Mouse (Mus musculus): ENCODE measurements around the gene Dgkg. TPM values are rescaled to one million over a fixed set of nuclear protein-coding genes. Genes with fewer than 3 reads are reported as not detected.

Dgkg gene
- polyA plus RNA-seq, 1 experiment from 2014 or later = 0.35 TPM

DNA sequence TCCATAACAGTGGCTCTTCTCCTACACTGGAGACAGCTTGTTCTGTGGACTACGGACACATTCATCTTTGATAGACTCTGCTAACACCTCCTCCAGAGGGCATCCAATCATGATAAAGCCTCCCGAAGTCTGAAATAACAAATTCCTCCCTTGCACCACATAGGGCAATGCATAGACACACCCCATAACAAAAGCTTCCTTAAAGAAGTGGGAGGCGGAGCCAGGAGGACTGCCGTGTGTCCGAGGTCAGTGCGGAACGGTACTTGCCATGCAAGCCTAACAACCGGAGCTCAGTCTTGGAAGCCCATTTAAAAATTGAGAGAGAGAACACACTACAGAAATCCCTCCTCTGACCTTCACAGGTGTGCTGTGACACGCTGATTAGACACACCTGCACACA lies 126.0 kb downstream of the Dgkg start:
- Histone ChIP-seq H3K27me3 (no peaks in the 10 kb centered on the region), H3K36me3 (no peaks in the 10 kb centered on the region), H3K9ac (no peak overlapping the region), H3K4me1 (0 out of 2 replicates have a peak, but pooled peaks cover 9% of the 10 kb centered on the region), H3K4me2 (no peak overlapping the region), H3K27ac (no peak overlapping the region), H3K4me3 (no peak overlapping the region), H3K9me3 (no peaks in the 10 kb centered on the region)
- 77% methylated on average over 9 of the region's 9 CpGs for WGBS
- no peak for ATAC-seq (ENCODE audit: insufficient number of reproducible peaks, low FRiP score, low TSS enrichment, low read depth)

DNA sequence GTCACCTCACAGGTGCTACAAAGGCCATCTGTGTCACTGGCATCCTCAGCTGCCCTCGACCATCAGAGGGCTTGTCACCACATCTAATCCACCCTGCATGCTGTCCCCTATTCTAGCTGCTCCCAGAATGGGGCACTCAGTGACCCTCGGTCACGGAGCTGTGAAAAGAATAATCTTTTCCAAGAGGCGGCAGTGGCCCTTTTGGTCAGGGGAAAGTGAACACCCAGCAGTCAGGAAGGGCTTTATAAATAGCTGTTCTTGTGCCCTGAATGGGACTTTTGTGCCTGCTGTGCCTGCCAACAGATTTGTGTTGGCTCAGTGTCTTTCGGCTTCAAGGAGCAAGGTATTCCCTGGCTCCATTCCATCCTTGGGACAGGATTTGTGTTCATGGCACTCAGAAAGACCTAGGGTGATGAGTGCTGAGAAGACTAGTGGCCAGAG lies 129.5 kb downstream of the Dgkg start:
- no peaks in the 10 kb centered on the region for H3K9me3 ChIP-seq
- 62% methylated on average over 5 of the region's 5 CpGs for WGBS
- ATAC-seq (ENCODE audit: insufficient number of reproducible peaks, low FRiP score, low TSS enrichment, low read depth) = peak; percentile 21; the same call in 1 of the 2 replicates
- peak overlapping the region; percentile 13; the same call in 1 of the 2 replicates for H3K27ac ChIP-seq
- no peaks in the 10 kb centered on the region for H3K36me3 ChIP-seq
- no peak overlapping the region for H3K9ac ChIP-seq
- H3K27me3 ChIP-seq = no peaks in the 10 kb centered on the region
- no peak overlapping the region for H3K4me3 ChIP-seq
- no peak overlapping the region for H3K4me2 ChIP-seq
- H3K4me1 ChIP-seq = 0 out of 2 replicates have a peak, but pooled peaks cover 9% of the 10 kb centered on the region

DNA sequence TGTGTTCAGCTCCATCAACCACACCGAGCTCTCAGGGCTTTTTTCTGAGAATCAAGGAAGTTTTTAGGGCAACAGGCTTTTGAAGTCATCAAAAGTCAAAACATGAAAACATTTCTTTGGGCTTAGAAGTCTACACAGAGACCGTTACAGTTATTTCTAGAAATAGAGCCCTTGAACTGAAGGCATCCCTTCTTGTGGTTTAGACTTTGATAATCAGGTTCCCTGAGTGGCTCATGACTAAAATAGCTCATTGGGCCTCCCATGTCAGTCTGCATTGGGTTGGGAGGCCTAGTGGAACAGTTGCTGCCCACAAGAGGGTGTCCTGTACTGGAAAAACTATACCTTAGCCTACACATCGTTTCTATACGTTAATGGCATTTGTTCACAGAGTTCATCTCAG lies 130.6 kb downstream of the Dgkg start:
- ATAC-seq (ENCODE audit: insufficient number of reproducible peaks, low FRiP score, low TSS enrichment, low read depth) = no peak
- H3K9ac ChIP-seq = no peak overlapping the region
- no peak overlapping the region for H3K27ac ChIP-seq
- H3K4me2 ChIP-seq = no peak overlapping the region
- H3K4me1 ChIP-seq = 0 out of 2 replicates have a peak, but pooled peaks cover 9% of the 10 kb centered on the region
- no peaks in the 10 kb centered on the region for H3K36me3 ChIP-seq
- H3K27me3 ChIP-seq = no peaks in the 10 kb centered on the region
- 76% methylated on average over 4 of the region's 4 CpGs for WGBS
- no peak overlapping the region for H3K4me3 ChIP-seq
- no peaks in the 10 kb centered on the region for H3K9me3 ChIP-seq

DNA sequence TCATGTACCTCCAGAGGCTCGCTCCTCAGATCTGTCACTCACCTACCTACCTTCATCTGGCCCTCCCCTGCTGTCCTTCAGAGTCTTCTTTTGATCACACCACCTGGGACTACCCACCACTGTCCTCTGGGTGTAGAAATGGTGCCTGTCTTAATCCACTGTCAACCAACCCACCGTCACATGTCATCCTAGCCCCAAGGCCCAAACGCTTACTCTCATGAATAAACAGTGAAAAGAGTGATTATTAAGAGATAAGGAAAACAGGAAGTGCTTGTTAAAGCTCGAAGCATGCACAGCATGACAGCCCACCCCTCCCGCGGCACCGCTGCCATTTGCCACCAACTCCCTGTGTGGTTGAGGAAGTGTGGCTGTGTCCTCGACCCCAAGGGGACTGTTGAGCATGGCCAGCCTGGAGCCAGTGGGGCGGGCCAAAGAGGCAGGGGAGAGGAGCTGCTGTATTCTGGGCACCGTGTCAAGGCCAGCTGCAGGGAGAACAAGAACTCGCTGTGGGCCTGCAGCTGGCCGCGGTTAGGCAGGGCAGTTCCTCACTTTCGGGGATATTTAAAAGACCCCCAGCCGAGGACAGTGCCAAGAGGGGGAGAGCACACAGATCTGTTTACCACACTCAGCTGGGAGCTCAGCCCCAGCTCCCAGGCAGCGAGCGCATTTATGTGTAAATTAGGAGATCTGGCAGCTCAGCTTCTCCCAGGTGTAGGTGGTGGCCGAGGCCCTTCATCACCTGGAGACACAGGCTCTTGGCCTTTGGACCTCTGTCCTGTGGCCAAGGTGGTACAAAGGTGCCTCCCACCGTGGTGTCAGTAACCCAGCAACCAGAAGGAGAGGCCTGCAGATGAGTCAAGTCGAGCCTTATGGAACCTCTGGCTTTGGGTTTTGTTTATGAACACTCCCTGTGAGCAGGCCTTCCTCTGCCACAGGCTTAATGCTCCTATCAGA lies 139.3 kb downstream of the Dgkg start:
- Histone ChIP-seq H3K4me3 (no peak overlapping the region), H3K9me3 (no peaks in the 10 kb centered on the region), H3K27ac (peak overlapping the region; percentile 57), H3K4me2 (0 out of 2 replicates have a peak overlapping the region, but pooled peaks have one; percentile 10), H3K9ac (no peak overlapping the region), H3K36me3 (no peaks in the 10 kb centered on the region), H3K27me3 (no peaks in the 10 kb centered on the region), H3K4me1 (peaks cover 28% of the 10 kb centered on the region)
- ATAC-seq (ENCODE audit: insufficient number of reproducible peaks, low FRiP score, low TSS enrichment, low read depth) = peak; percentile 85
- 11% methylated on average over 20 of the region's 20 CpGs for WGBS

DNA sequence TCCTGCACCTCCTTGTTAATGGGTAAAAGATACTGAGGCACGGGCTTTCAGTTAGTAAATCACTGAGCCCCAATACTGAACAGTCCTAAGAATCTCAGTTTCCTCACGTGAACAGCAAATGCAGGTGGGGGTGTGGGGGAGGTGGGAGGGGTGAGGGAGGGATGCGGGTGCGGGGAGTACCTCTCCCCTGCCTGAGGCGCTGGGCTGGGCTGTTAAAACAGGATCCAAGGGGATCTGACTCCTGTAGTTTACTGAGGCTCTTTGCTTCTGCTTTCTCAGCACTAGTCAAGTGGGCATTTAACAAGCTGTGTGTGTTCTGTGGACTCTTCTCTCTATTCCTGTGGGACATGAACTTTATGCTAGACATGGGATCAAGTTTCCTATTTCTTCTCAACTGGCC lies 141.5 kb downstream of the Dgkg start:
- Histone ChIP-seq H3K4me2 (no peak overlapping the region), H3K27me3 (no peaks in the 10 kb centered on the region), H3K4me1 (peaks cover 28% of the 10 kb centered on the region), H3K4me3 (no peak overlapping the region), H3K9ac (no peak overlapping the region), H3K9me3 (no peaks in the 10 kb centered on the region), H3K27ac (no peak overlapping the region), H3K36me3 (no peaks in the 10 kb centered on the region)
- WGBS = 16% methylated on average over 5 of the region's 5 CpGs
- ATAC-seq (ENCODE audit: insufficient number of reproducible peaks, low FRiP score, low TSS enrichment, low read depth) = no peak

DNA sequence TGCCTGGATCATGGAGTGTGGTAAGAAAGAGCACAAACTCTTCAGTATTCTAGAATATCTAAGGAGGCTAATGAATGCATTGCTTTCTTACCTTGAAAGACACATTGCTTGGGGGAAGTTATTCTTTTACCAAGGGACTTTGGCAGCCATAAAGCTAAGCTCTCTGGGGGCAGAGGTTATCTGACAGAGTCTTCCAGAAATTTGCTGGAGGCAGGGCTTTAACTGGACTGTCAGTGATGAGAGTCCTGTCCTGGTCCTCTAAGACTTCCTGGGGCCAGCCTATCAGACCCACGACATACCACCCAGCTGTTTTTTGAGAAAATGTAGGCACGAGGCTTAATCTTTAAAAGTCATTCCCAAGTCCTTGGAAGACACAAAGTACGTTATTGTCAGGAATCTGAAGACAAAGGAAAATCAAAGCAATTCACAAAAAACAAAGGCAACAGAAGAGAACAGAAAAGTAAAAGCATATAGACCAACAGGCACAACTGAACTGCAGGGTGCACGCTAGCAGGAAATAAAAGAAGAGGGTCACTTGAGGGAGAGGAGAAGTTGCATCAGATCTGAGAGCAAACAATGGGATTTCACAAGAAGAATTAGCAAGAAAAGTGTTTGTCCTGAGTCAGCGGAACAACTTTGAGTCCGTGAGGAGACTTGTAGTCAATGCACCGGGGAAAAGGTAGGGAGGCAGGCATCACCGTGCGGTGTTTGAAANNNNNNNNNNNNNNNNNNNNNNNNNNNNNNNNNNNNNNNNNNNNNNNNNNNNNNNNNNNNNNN lies 146.0 kb downstream of the Dgkg start:
- no peak for ATAC-seq (ENCODE audit: insufficient number of reproducible peaks, low FRiP score, low TSS enrichment, low read depth)
- H3K9me3 ChIP-seq = no peaks in the 10 kb centered on the region
- H3K36me3 ChIP-seq = no peaks in the 10 kb centered on the region
- no peaks in the 10 kb centered on the region for H3K27me3 ChIP-seq
- no peak overlapping the region for H3K4me3 ChIP-seq
- no peak overlapping the region for H3K27ac ChIP-seq
- H3K9ac ChIP-seq = no peak overlapping the region
- peaks cover 18% of the 10 kb centered on the region for H3K4me1 ChIP-seq
- no peak overlapping the region for H3K4me2 ChIP-seq
- 76% methylated on average over 9 of the region's 9 CpGs for WGBS

DNA sequence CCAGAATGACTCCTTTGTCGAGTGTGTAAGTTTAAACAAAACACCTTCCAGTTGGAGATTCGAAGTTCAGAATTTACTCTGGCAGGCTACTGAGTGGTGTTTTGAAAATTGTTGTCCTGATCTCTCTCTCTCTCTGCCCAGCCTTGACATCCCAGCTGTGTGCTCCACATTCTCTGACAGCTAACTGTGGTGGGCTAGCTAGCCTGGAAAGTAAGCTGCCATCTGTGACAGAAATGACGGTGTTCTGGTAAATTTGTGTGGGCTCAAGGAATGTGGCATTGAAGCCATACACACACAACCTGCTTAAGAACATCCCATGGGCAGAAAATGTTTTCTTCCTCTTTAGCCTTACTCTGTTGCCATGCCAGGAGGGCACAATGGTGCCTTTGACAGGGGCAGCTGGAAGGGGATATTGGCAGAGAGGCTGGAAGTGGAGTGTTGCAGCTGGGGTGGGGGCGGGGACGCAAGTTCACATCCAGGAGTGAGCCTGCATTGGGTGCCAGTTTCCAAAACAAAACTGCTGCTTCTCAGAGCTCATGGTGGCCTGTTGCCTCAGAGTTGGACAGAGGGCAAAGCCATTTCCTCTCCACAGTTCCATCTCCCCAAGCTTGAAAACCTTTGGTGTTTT lies 148.0 kb downstream of the Dgkg start:
- Histone ChIP-seq H3K27me3 (no peaks in the 10 kb centered on the region), H3K4me1 (peaks cover 18% of the 10 kb centered on the region), H3K9ac (no peak overlapping the region), H3K36me3 (no peaks in the 10 kb centered on the region), H3K4me2 (no peak overlapping the region), H3K4me3 (no peak overlapping the region), H3K27ac (peak overlapping the region; percentile 47), H3K9me3 (no peaks in the 10 kb centered on the region)
- 62% methylated on average over 5 of the region's 5 CpGs for WGBS
- ATAC-seq (ENCODE audit: insufficient number of reproducible peaks, low FRiP score, low TSS enrichment, low read depth) = peak; percentile 41; the same call in 1 of the 2 replicates

DNA sequence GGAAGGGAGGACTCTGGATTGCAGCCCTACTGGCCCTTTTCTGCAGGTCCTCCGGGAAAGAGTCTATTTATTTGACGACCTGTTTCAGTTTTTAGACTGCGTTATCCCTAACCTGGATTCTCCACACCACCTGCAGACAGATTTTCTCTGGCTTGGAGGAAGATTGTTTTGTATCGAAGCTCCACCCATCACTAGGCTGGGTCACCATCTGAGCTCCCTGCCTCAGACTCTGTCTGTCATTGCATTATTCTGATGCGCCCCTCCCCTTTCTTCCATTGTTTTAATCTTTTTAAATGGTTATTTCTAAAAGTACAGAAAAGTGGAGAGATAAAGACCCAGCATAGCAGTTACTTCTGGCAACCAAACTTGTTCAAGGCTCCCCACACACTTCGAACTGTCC lies 151.4 kb downstream of the Dgkg start:
- Histone ChIP-seq H3K36me3 (no peaks in the 10 kb centered on the region), H3K4me1 (peaks cover 21% of the 10 kb centered on the region), H3K9me3 (no peaks in the 10 kb centered on the region), H3K27me3 (no peaks in the 10 kb centered on the region), H3K4me2 (no peak overlapping the region), H3K4me3 (no peak overlapping the region), H3K9ac (no peak overlapping the region), H3K27ac (no peak overlapping the region)
- 64% methylated on average over 6 of the region's 6 CpGs for WGBS
- ATAC-seq (ENCODE audit: insufficient number of reproducible peaks, low FRiP score, low TSS enrichment, low read depth) = no peak

DNA sequence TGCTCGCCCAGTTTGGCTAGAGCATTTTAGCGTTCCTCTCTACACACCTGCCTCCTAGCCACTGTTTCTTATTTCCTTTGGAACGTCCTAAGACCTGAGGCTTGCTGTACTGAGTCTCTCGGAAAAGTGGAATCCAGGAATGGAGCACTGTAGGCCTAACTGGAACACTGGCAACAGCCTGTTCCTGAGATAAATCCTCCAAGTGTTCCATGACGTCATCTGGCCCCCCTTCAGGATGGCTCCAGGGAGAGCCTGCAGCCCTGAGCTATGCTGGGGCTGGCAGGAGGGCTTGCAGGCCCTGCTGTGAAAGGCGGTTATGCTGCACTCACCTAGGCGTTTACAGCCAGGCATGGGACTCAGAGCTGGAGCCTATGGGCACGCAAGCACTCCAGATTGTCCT lies 152.2 kb downstream of the Dgkg start:
- no peak overlapping the region for H3K4me2 ChIP-seq
- WGBS = 23% methylated on average over 8 of the region's 8 CpGs
- H3K36me3 ChIP-seq = no peaks in the 10 kb centered on the region
- no peak overlapping the region for H3K27ac ChIP-seq
- H3K4me3 ChIP-seq = no peak overlapping the region
- peak; percentile 71; the same call in 1 of the 2 replicates for ATAC-seq (ENCODE audit: insufficient number of reproducible peaks, low FRiP score, low TSS enrichment, low read depth)
- H3K27me3 ChIP-seq = no peaks in the 10 kb centered on the region
- H3K9me3 ChIP-seq = no peaks in the 10 kb centered on the region
- H3K9ac ChIP-seq = no peak overlapping the region
- peaks cover 21% of the 10 kb centered on the region for H3K4me1 ChIP-seq

DNA sequence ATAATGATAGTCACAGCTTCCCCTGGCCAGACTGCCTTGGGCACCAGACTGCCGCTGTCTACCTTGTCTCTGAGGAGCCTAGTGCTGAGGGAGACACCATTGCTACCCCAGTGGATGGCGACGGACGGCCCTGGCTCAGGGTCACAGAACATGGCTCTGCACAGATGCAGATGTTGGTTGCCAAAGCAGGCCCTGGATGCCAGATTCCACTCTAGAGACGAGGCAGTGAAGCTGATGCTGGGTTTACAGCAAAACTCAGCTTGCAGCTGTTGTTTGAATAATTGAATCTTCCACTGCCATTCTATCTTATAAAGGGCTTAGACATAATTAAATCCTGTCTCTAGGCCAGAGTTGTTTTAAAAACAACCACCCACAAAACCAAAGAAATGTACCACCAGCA lies 153.0 kb downstream of the Dgkg start:
- ATAC-seq (ENCODE audit: insufficient number of reproducible peaks, low FRiP score, low TSS enrichment, low read depth) = no peak
- WGBS = 53% methylated on average over 5 of the region's 5 CpGs
- Histone ChIP-seq H3K4me2 (no peak overlapping the region), H3K27me3 (no peaks in the 10 kb centered on the region), H3K36me3 (no peaks in the 10 kb centered on the region), H3K27ac (no peak overlapping the region), H3K4me1 (peaks cover 13% of the 10 kb centered on the region), H3K9ac (no peak overlapping the region), H3K4me3 (no peak overlapping the region), H3K9me3 (no peaks in the 10 kb centered on the region)

DNA sequence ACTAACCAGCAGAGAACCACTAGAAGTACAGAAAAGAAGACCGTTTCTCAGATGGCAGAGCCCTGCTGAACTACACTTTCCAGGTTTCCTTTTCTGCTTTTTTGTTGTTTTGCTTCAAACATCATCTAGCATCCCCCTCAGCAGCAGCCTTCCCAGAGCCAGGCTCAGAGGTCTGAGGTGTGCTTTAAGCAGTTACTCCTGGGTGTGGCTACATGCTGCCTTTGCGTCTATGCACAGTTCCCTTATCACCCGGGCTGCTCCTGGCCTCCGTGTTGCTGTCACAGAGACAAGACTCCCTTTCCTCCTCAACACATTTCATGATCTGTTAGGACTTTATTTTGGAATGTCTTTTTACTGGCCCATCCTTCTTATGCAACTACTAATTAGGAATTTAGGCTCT lies 153.6 kb downstream of the Dgkg start:
- Histone ChIP-seq H3K9ac (no peak overlapping the region), H3K9me3 (no peaks in the 10 kb centered on the region), H3K27me3 (no peaks in the 10 kb centered on the region), H3K36me3 (no peaks in the 10 kb centered on the region), H3K4me1 (peaks cover 13% of the 10 kb centered on the region), H3K4me3 (no peak overlapping the region), H3K27ac (no peak overlapping the region), H3K4me2 (no peak overlapping the region)
- 66% methylated on average over 4 of the region's 4 CpGs for WGBS
- no peak for ATAC-seq (ENCODE audit: insufficient number of reproducible peaks, low FRiP score, low TSS enrichment, low read depth)
